Mouse (Mus musculus): ENCODE data around the gene Rgs17. TPM values are rescaled to one million over a fixed set of nuclear protein-coding genes. Genes with fewer than 3 reads are reported as not detected.
A peak's percentile ranks its signal among the peaks of the same experiment; 100 is the strongest.

Rgs17 gene
- polyA plus RNA-seq, 1 experiment from 2014 or later = 26.2 TPM

DNA sequence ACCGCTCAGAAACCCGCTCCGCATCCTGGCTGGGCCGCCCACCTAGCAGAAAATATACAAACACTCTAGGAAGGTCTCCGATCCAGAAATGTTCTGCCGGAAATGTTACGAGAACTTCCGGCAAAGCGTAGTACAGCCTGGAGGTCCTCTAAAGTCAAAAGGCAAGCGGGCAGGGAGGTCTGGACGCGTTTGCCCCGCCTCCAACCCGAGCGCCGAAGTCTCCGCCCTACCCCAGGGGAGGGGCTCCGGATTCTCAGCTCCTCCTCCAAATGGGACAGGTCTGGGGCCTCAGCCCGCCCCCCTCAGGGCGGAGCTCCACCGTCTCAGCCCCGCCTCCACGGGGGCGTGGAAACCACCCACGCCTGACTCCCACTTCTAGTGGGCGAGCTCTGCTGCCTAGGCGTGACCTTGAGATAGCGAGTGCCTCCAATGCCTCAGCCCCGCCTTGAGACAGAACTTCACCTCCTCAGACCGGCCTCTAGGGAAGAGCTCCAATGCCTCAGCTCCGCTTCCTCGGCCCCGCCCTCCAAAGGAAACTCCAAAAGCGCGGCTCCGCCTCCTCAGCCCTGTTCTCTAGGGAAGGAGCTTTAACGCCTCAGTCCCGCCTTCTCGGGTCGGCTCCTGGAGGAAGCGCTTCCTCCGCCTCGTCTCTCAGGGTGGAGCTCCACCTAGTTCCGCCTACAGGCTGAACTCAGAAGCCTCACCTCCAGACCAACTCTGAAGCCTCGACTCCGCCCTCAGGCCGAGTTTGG lies 98.3 kb downstream of the Rgs17 start, which contains the start of gene Mtrf1l:
Gene Mtrf1l, minus strand, starts transcription at position 171 of the 752 bp plus-strand sequence.
- peaks cover 14% of the 10 kb centered on the region for H3K36me3 ChIP-seq
- H3K27me3 ChIP-seq = no peaks in the 10 kb centered on the region
- H3K4me3 ChIP-seq = peak within 1 kb of the TSS; percentile 89
- H3K4me1 ChIP-seq (replicated peaks) = peaks cover 21% of the 10 kb centered on the region
- ATAC-seq (ENCODE audit: low FRiP score, low read depth) = peak; percentile 98
- H3K4me2 ChIP-seq = peak within 1 kb of the TSS; percentile 82
- H3K9me3 ChIP-seq = no peaks in the 10 kb centered on the region
- under 1% methylated on average over 46 of the region's 47 CpGs for WGBS
- peak within 1 kb of the TSS; percentile 92 for H3K9ac ChIP-seq
- H3K27ac ChIP-seq (replicated peaks) = peak within 1 kb of the TSS; percentile 88

DNA sequence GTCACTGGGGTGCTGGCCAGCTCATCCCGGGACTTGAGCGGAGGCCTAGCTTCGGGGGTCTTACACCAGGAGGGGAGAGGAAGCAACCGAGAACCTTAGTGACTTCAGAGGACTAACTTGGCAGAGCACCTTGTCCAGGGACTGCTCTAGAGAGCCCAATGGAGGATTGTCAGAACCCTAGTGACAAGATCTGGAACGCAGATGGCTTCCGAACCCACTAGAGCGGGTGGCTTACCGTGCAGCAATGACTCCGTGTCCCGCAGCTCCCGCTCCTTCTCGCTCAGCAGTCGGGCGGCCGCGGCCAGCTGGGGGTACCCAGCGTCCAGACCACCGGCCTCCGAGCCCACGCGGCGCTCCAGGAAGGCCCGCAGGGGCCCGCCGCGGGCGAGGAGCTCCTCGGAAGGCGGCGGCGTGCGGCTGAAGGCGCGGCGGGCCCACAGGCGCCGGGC lies 98.9 kb downstream of the Rgs17 start:
- peak; percentile 10; the same call in 1 of the 2 replicates for ATAC-seq (ENCODE audit: low FRiP score, low read depth)
- Histone ChIP-seq H3K9me3 (no peaks in the 10 kb centered on the region), H3K27ac (replicated peaks) (peak overlapping the region; percentile 88), H3K4me3 (peak overlapping the region; percentile 89), H3K4me1 (replicated peaks) (peaks cover 21% of the 10 kb centered on the region), H3K9ac (peak overlapping the region; percentile 92), H3K4me2 (peak overlapping the region; percentile 82), H3K36me3 (peaks cover 20% of the 10 kb centered on the region), H3K27me3 (no peaks in the 10 kb centered on the region)
- WGBS = under 1% methylated on average over 37 of the region's 37 CpGs

GRCm38 (mm10) chr10:5818772-5819171 lies 103.4 kb downstream of the Rgs17 start:
- H3K27ac ChIP-seq (replicated peaks) = no peak overlapping the region
- no peak for ATAC-seq (ENCODE audit: low FRiP score, low read depth)
- WGBS = 98% methylated on average over 3 of the region's 3 CpGs
- no peak overlapping the region for H3K4me3 ChIP-seq
- peaks cover 55% of the 10 kb centered on the region for H3K36me3 ChIP-seq
- no peaks in the 10 kb centered on the region for H3K9me3 ChIP-seq
- no peak overlapping the region for H3K4me2 ChIP-seq
- H3K4me1 ChIP-seq (replicated peaks) = peaks cover 13% of the 10 kb centered on the region
- no peaks in the 10 kb centered on the region for H3K27me3 ChIP-seq
- H3K9ac ChIP-seq = no peak overlapping the region

GRCm38 (mm10) chr10:5815968-5816367 lies 106.2 kb downstream of the Rgs17 start:
- no peaks in the 10 kb centered on the region for H3K27me3 ChIP-seq
- 97% methylated on average over 2 of the region's 2 CpGs for WGBS

DNA sequence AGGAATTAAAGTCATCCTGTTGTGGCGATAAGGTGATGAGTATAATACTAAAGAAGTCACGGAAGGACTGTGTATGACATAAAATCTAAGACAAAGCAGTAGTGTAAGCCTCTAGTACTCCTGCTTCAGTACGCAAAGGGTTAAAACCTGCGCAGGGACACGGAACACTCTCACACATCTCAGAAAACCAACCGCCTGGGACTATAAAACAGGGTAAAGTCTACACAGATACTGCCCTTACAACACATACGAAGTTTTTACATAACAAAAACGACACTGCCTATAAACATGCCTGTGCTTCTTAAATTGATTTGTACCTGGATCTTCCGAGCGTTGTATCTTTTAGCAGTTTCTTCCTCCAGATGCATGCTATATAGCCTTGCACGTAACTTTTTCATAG lies 108.5 kb downstream of the Rgs17 start:
- Histone ChIP-seq H3K27me3 (no peaks in the 10 kb centered on the region), H3K4me2 (no peak overlapping the region), H3K9ac (no peak overlapping the region), H3K4me1 (replicated peaks) (no peaks in the 10 kb centered on the region), H3K36me3 (peaks cover 61% of the 10 kb centered on the region), H3K27ac (replicated peaks) (no peak overlapping the region), H3K9me3 (no peaks in the 10 kb centered on the region), H3K4me3 (no peak overlapping the region)
- 93% methylated on average over 11 of the region's 11 CpGs for WGBS
- no peak for ATAC-seq (ENCODE audit: low FRiP score, low read depth)

More at GRCm38 (mm10) chr10:5815968-5816367, 106.2 kb downstream of the Rgs17 start:
- Histone ChIP-seq H3K4me3 (no peak overlapping the region), H3K36me3 (peaks cover 77% of the 10 kb centered on the region), H3K9ac (no peak overlapping the region), H3K4me1 (replicated peaks) (no peaks in the 10 kb centered on the region), H3K4me2 (no peak overlapping the region), H3K27ac (replicated peaks) (no peak overlapping the region), H3K9me3 (no peaks in the 10 kb centered on the region)
- no peak for ATAC-seq (ENCODE audit: low FRiP score, low read depth)

DNA sequence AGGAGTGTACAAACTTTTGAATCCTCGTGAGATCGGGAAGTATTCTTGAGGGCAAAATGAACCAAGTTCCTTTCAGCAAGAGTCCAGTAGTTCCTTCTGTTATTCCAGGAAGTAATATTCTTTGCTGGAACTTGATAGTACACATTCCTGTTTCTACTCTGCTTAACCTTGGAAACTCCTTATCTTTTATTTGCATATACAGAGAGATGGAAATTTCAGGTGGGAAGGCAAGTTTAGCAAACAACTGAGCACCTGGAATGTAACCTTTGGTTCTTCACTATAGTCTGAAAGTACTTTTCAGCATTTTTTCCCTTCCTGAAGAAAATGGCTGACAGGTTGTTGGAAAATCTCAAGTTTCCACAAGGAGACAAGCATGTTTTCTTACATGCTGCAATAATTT lies 114.5 kb downstream of the Rgs17 start:
- WGBS = 93% methylated on average over 2 of the region's 2 CpGs
- H3K9ac ChIP-seq = no peak overlapping the region
- peaks cover 11% of the 10 kb centered on the region for H3K36me3 ChIP-seq
- no peaks in the 10 kb centered on the region for H3K9me3 ChIP-seq
- no peak overlapping the region for H3K27ac ChIP-seq (replicated peaks)
- peaks cover 26% of the 10 kb centered on the region for H3K4me1 ChIP-seq (replicated peaks)
- ATAC-seq (ENCODE audit: low FRiP score, low read depth) = no peak
- no peaks in the 10 kb centered on the region for H3K27me3 ChIP-seq
- H3K4me2 ChIP-seq = no peak overlapping the region
- H3K4me3 ChIP-seq = no peak overlapping the region

DNA sequence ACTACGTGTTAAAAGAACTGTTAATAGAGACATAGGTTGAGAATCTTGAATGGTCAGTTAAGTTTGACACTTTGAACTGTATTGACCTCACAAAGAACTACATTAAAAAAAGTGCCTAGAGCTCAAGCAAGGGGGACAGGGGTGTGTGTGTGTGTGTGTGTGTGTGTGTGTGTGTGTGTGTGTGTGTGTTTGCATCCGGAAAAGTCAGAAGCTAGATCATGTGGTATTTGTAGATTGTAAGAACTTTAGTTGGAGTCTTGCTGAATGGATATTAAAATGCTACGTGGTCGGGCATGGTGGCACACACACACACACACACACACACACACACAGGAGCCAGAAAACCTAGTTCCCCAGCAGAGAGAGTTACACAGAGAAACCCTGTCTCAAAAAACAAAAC lies 115.2 kb downstream of the Rgs17 start:
- H3K9ac ChIP-seq = no peak overlapping the region
- no peak for ATAC-seq (ENCODE audit: low FRiP score, low read depth)
- peaks cover 4% of the 10 kb centered on the region for H3K36me3 ChIP-seq
- H3K4me3 ChIP-seq = no peak overlapping the region
- H3K4me1 ChIP-seq (replicated peaks) = peaks cover 28% of the 10 kb centered on the region
- H3K4me2 ChIP-seq = no peak overlapping the region
- H3K27me3 ChIP-seq = no peaks in the 10 kb centered on the region
- H3K27ac ChIP-seq (replicated peaks) = no peak overlapping the region
- H3K9me3 ChIP-seq = no peaks in the 10 kb centered on the region
- WGBS = 79% methylated on average over 4 of the region's 4 CpGs

DNA sequence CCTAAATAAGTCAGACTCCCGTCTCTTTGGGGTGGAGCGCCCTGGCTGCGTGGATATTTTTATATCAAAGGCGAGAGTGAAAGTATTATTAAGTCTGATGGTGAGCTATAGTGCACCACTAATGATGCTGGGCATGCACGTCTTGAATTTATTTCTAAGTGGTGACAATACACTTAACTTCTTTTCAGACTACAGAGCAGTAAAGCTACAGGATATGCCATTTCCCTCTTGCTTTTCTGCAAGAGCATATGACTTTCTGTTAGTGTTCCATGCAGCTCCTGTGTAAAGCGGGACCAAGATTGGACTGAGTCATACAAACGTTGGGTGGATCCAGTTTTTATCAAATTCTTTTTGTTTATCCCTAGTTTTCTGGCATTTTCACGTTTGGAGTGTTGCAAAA lies 115.8 kb downstream of the Rgs17 start:
- Histone ChIP-seq H3K9ac (peak overlapping the region; percentile 59), H3K4me3 (peak overlapping the region; percentile 72), H3K36me3 (peaks cover 3% of the 10 kb centered on the region), H3K9me3 (no peaks in the 10 kb centered on the region), H3K4me1 (replicated peaks) (peaks cover 28% of the 10 kb centered on the region), H3K27me3 (no peaks in the 10 kb centered on the region), H3K27ac (replicated peaks) (peak overlapping the region; percentile 93), H3K4me2 (peak overlapping the region; percentile 98)
- ATAC-seq (ENCODE audit: low FRiP score, low read depth) = no peak
- WGBS = 17% methylated on average over 8 of the region's 8 CpGs

- Histone ChIP-seq H3K4me2 (peak overlapping the region; percentile 98), H3K9ac (peak overlapping the region; percentile 59), H3K27me3 (no peaks in the 10 kb centered on the region), H3K27ac (replicated peaks) (peak overlapping the region; percentile 93), H3K36me3 (peaks cover 8% of the 10 kb centered on the region), H3K4me1 (replicated peaks) (peaks cover 28% of the 10 kb centered on the region), H3K4me3 (peak overlapping the region; percentile 72), H3K9me3 (no peaks in the 10 kb centered on the region)
- under 1% methylated on average over 43 of the region's 43 CpGs for WGBS
- ATAC-seq (ENCODE audit: low FRiP score, low read depth) = peak; percentile 97
Observed at GRCm38 (mm10) chr10:5805731-5806307, 116.4 kb downstream of the Rgs17 start.

DNA sequence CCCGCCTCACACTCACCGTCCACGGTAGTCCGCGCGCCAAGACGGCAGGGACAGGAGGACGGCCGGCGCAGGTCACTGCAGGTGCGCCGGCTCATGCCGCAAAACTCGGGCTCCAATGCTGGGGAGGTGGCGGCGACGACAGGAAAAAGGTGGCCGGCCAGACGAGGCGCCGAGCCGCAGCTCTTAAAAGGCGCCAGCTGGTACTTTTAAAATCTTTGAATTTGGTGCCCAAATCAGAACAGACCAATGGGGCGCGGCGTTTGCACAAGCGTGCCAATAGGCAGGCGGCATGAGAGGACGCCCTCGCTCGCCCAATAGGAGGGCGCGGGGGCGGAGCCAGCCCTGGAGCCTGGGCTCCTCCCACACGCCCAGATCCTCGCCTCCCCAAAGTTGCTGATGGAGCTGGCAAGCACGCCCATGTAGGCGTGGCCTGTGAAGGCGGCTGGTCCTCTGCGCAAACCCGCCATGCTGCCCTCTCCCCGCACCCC lies 116.9 kb downstream of the Rgs17 start, which contains the start of gene Fbxo5:
Gene Fbxo5, minus strand, starts transcription at position 358 of the 488 bp plus-strand sequence.
- Histone ChIP-seq H3K9me3 (no peaks in the 10 kb centered on the region), H3K27ac (replicated peaks) (peak within 1 kb of the TSS; percentile 93), H3K27me3 (no peaks in the 10 kb centered on the region), H3K4me1 (replicated peaks) (peaks cover 28% of the 10 kb centered on the region), H3K9ac (peak within 1 kb of the TSS; percentile 59), H3K4me3 (peak within 1 kb of the TSS; percentile 72), H3K4me2 (peak within 1 kb of the TSS; percentile 98), H3K36me3 (peaks cover 13% of the 10 kb centered on the region)
- ATAC-seq (ENCODE audit: low FRiP score, low read depth) = peak; percentile 97
- under 1% methylated on average over 42 of the region's 42 CpGs for WGBS

DNA sequence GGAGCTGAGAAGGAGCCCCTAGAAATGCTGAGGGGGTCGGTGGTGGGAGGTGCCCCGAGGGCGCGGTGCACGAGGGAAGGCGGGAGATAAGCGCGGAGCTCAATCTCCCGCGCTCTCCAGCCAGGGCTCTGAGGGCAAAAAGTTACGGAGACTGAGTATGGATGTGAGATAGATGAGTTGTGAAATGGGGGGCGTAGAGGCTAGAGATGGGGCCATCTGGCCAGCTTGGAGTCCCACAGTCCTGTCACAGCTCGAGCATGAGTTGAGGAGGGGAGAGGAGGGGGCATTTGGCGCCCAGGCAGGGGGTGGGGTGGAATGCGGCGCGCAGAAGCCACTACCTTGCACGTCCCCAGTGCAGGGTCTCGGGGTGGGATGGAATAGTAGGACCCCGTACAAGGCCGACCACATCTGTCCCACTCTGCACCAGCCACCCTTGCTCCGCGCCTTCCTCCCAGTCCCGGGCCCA lies 117.5 kb downstream of the Rgs17 start:
- Histone ChIP-seq H3K4me1 (replicated peaks) (peaks cover 28% of the 10 kb centered on the region), H3K27ac (replicated peaks) (no peak overlapping the region), H3K27me3 (no peaks in the 10 kb centered on the region), H3K36me3 (peaks cover 18% of the 10 kb centered on the region), H3K4me3 (peak overlapping the region; percentile 72), H3K9ac (peak overlapping the region; percentile 32), H3K4me2 (peak overlapping the region; percentile 98), H3K9me3 (no peaks in the 10 kb centered on the region)
- peak; percentile 27 for ATAC-seq (ENCODE audit: low FRiP score, low read depth)
- WGBS = under 1% methylated on average over 24 of the region's 24 CpGs

GRCm38 (mm10) chr10:5803739-5804138 lies 118.5 kb downstream of the Rgs17 start:
- no peak overlapping the region for H3K9ac ChIP-seq
- H3K27me3 ChIP-seq = no peaks in the 10 kb centered on the region
- H3K9me3 ChIP-seq = no peaks in the 10 kb centered on the region
- 3% methylated on average over 1 of the region's 1 CpGs for whole genome bisulfite sequencing
- H3K4me3 ChIP-seq = peak overlapping the region; percentile 26
- ATAC-seq (ENCODE audit: low FRiP score, low read depth) = no peak
- no peak overlapping the region for H3K27ac ChIP-seq (replicated peaks)
- H3K4me1 ChIP-seq (replicated peaks) = peaks cover 28% of the 10 kb centered on the region
- peak overlapping the region; percentile 41 for H3K4me2 ChIP-seq
- H3K36me3 ChIP-seq = peaks cover 18% of the 10 kb centered on the region

All from hindbrain, embryonic 15.5 days (tissue).